Mouse (Mus musculus): ENCODE data around the gene Ugt1a9. TPM values are rescaled to one million over a fixed set of nuclear protein-coding genes. Genes with fewer than 3 reads are reported as not detected.

Gene Ugt1a9
- total RNA-seq, 4 experiments from 2014 or later, result not detected

DNA sequence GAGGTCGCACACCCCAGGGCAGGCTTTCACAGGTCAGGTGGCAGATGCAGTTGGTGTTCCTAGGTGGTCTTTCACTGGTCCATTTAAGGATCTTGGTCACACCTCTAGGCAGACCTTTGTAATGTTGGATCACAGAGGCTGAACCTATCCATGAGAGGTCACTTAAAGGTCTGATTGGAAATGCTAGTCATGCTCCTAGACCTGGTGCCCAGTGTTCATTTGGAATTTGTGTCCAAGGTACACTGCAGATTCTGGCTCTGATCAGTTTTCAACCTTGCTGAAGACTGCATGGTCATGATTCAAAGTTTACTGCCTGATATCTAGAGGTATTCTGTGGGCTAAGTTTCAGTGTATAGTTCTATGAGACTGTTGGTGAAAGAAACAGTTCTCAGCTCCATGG is 109.1 kb downstream of the Ugt1a9 start:
- no peak for DNase-seq (ENCODE audit: low spot score)

DNA sequence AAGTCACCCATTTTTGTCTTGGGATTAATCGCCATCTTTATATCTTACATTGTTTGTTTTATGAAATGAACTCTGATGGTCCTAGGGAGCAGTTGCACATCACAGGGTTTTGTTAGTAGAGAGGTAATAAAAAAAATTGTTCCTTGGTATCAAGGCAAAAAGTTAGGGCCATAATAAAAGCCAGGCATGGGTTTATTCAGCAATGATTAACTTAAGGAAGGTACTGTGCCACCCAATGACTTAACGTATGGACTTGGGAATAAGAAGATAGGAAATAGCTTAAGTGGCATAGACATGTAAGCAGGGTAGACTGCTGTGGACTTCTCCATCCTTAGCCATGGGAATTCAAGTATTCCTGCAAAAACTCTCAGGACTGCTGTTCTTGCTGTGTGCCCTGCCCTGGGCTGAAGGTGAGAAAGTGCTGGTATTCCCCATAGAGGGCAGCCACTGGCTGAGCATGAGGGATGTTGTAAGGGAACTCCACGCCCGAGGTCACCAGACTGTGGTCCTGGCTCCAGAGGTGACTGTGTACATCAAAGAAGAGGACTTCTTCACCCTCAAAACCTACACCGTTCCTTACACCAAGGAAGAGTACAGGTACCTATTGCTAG is 115.8 kb downstream of the Ugt1a9 start:
- no peak for DNase-seq (ENCODE audit: low spot score)

DNA sequence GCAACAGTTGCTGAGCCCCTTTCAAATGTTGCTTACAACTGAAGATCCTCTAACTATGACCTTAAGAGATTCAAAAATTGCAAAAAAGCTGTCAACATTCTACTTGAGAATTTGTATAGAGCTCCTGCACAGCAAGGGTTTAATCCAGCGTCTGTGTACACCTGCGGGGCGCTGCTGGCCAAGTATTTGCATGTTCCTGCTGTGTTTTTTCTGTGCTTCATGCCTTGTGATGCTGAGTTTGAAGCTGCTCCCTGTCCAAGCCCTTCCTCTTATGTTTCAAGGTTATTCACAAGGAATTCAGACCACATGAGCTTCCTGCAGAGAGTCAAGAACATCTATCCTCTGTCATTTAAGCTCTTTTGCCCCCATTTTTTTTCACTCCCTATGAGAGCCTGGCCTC is 121.5 kb downstream of the Ugt1a9 start:
- no peak for DNase-seq (ENCODE audit: low spot score)

- no peak for DNase-seq (ENCODE audit: low spot score)
These were observed 125.1 kb downstream of the Ugt1a9 start for GRCm38 (mm10) chr1:88195687-88196086.

- DNase-seq (ENCODE audit: low spot score), result no peak
These were observed 126.8 kb downstream of the Ugt1a9 start for GRCm38 (mm10) chr1:88197443-88197842.

- no peak for DNase-seq (ENCODE audit: low spot score)
These were observed 129.4 kb downstream of the Ugt1a9 start for GRCm38 (mm10) chr1:88199996-88200395.

- no peak for DNase-seq (ENCODE audit: low spot score)
These were observed 129.9 kb downstream of the Ugt1a9 start, which contains the start of gene Ugt1a2 for GRCm38 (mm10) chr1:88200456-88200855. Ugt1a2 (plus strand) TSS chr1:88200601.

- no peak for DNase-seq (ENCODE audit: low spot score)
These were observed 134.8 kb downstream of the Ugt1a9 start, which contains the start of gene Dnajb3 for GRCm38 (mm10) chr1:88205294-88205922. Dnajb3 (minus strand) TSS chr1:88205782.

DNA sequence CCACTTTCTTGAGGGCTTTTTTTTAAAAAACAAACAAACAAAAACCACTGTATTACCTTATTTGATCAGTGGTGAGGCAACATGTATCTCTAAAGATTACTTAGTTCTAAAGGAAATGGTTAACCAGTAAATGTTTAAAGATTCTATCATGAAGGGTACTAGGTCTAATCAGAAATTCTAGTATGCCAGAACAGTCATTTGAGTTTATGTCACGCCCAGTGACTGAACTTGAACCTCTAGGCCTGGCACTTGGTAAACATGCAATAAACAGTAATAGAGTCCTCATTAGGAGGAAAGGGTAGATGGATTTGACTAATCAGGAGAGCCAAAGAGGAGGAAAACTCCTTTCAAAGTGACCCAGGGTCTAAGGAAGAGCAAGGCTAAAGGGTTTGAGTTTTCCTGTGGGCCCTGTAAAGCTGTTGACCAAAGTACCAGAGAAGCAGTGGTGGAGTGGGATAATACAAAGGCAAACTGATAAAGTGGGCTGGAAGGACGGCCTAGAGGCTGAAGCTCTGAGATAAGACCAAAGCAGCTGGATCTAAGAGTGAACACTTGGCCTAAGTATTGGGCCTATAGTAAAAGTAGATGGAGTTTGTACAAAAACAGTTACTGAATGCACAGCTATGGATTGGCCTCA is 136.4 kb downstream of the Ugt1a9 start:
- DNase-seq (ENCODE audit: low spot score), result no peak

DNA sequence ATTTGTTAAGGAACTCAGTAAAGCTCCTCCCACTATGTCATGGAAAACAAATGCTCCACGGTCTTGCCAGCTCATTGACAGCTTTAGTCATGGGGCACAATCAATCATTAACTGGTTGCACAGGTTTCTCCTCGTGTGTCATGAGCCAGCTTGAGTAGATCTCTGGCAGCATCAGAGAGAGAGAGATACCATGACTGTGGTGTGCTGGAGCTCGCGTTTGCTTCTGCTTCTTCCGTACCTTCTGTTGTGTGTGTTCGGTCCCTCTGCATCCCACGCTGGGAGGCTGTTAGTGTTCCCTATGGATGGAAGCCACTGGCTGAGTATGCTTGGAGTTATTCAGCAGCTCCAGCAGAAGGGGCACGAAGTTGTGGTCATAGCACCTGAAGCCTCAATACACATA is 141.2 kb downstream of the Ugt1a9 start, which contains the start of gene Ugt1a1:
TSS of gene Ugt1a1 (plus strand) at position 148 of the 400 bp plus-strand sequence.
- DNase-seq (ENCODE audit: low spot score), result no peak

DNA sequence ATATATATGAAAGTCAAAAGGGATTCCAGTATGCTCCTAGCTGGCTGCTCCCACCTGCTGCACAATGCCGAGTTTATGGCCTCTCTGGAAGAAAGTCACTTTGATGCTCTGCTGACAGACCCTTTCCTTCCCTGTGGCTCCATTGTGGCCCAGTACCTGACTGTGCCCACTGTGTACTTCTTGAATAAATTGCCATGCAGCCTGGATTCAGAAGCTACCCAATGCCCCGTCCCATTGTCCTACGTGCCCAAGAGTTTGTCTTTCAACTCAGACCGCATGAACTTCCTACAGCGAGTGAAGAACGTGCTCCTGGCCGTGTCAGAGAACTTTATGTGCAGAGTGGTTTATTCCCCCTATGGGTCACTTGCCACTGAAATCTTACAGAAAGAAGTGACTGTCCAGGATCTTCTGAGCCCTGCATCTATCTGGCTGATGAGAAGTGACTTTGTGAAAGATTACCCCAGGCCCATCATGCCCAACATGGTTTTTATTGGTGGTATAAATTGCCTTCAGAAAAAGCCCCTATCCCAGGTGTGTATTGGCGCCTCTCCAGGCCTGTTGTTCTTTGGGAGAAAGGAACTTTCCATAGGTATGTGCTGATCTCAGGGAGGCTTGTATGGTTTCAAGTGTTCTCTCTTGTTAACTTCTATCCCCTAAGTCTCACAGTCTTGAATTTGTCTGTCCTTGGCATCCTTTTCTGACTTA is 141.9 kb downstream of the Ugt1a9 start:
- peak; percentile 5 for DNase-seq (ENCODE audit: low spot score)

- DNase-seq (ENCODE audit: low spot score), result no peak
These were observed 142.5 kb downstream of the Ugt1a9 start for GRCm38 (mm10) chr1:88213061-88213460.

- DNase-seq (ENCODE audit: low spot score), result peak; percentile 9
These were observed 143.3 kb downstream of the Ugt1a9 start for GRCm38 (mm10) chr1:88213766-88214461.

GRCm38 (mm10) chr1:88214462-88214952 is 143.9 kb downstream of the Ugt1a9 start:
- peak; percentile 9 for DNase-seq (ENCODE audit: low spot score)

DNA sequence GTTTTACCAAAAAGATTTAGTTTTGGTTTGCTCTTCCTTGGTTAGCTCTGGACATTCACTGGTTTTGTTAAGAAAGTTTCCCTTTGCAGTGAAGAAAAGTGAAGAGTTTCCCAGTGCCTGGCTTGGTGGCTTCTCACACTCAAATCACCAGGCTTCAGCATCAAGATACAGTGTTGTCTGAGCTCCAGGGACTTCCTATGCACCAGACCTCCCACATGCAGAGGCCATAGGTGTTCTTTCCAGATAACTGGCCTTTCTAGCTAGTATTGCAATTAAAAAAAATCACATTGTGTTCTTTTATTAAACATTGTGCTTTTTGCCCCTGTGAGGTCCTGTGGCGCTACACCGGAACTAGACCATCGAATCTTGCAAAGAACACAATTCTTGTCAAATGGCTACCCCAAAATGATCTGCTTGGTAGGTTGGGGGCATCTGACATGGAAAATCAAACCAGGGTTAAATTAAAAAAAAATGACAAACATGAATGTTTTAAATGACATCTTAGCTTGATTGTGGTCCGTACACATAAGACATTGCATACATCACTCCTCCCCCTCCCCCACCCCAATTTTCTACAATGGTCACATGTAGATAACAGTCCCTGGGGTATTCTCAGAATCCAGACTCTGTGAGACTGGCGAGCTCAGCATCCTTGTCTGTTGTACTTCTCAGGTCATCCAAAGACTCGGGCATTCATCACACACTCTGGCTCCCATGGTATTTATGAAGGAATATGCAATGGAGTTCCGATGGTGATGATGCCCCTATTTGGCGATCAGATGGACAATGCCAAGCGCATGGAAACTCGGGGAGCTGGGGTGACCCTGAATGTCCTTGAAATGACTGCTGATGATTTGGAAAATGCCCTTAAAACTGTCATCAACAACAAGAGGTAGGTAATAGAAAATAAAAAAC is 145.1 kb downstream of the Ugt1a9 start:
- peak; percentile 5 for DNase-seq (ENCODE audit: low spot score)

- DNase-seq (ENCODE audit: low spot score), result no peak
These were observed 146.0 kb downstream of the Ugt1a9 start for GRCm38 (mm10) chr1:88216551-88216950.

DNA sequence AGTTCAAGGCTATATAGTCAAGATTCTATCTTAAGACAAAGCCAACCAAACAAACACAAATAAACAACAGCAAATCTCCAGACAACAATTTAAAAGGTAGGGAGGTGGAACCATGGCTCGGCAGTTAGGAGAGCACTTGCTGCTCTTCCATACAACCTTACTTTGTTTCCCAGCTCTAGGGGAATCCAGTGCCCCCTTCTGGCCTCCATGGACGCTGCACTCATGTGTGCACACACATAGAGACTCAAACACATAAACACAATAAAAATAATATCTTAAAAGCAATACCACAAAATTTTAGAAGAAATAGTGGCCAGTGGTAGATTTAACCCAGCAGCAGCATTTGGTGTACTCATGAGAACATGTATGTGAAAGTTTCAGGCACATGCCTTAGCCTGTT is 146.5 kb downstream of the Ugt1a9 start:
- peak; percentile 4 for DNase-seq (ENCODE audit: low spot score)

GRCm38 (mm10) chr1:88217576-88217975 is 147.0 kb downstream of the Ugt1a9 start:
- DNase-seq (ENCODE audit: low spot score), result peak; percentile 5

GRCm38 (mm10) chr1:88218051-88218450 is 147.5 kb downstream of the Ugt1a9 start:
- DNase-seq (ENCODE audit: low spot score), result peak; percentile 1

GRCm38 (mm10) chr1:88218591-88218990 is 148.0 kb downstream of the Ugt1a9 start:
- DNase-seq (ENCODE audit: low spot score), result no peak

All from heart, adult 8-10 months (tissue).